Comparison of ENCODE assay signal across 8 mouse cellular contexts in the genomic region with DNA sequence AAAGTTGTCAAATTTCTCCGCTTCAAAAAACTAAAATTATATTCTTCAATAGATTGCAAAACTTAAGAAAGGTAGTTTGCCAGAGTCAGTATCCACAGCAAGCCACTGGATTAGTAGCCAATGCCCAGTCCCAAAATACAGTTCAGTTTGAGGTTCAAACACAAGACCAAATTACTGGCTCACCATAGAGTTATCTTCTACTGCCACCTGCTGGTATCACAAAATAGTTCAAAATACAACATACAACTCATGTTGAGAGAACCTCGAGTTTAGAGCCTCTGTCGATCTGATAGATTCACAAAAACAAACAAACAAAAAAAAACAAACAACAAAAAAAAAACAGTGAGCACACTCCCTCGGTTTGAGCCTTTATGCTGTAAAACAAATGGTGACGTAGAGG. TPM values are rescaled to one million over a fixed set of nuclear protein-coding genes. Genes with fewer than 3 reads are reported as not detected.
DNase-seq lines count a peak whose midpoint lies in the region; ATAC-seq and TF ChIP-seq lines count a peak whose summit lies in the region.

No protein-coding gene starts in this region.

- no peak overlapping the region for H3K4me3 ChIP-seq in hindbrain, embryonic 11.5 days (ENCODE audit: low read depth, low read length)
- no peak overlapping the region for H3K4me3 ChIP-seq in hindbrain, embryonic 12.5 days
- H3K4me3 ChIP-seq in midbrain, postnatal 0 days (ENCODE audit: low read depth, low read length): no peak overlapping the region
- no peak overlapping the region for H3K4me3 ChIP-seq in midbrain, embryonic 10.5 days

- no peak overlapping the region for H3K27ac ChIP-seq in hindbrain, embryonic 11.5 days (ENCODE audit: low read depth, low read length)
- no peak overlapping the region for H3K27ac ChIP-seq in hindbrain, embryonic 12.5 days
- H3K27ac ChIP-seq in midbrain, postnatal 0 days (ENCODE audit: low read depth, low read length): no peak overlapping the region
- H3K27ac ChIP-seq in midbrain, embryonic 10.5 days (replicated peaks): no peak overlapping the region

- H3K27me3 ChIP-seq in hindbrain, embryonic 11.5 days (ENCODE audit: control insufficient read depth, insufficient read depth, low read length): no peaks in the 10 kb centered on the region
- no peaks in the 10 kb centered on the region for H3K27me3 ChIP-seq in hindbrain, embryonic 12.5 days
- H3K27me3 ChIP-seq in midbrain, postnatal 0 days (ENCODE audit: insufficient read depth, low read length): no peaks in the 10 kb centered on the region
- no peaks in the 10 kb centered on the region for H3K27me3 ChIP-seq in midbrain, embryonic 10.5 days (ENCODE audit: low read depth, poor library complexity, severe bottlenecking)

- H3K4me1 ChIP-seq in hindbrain, embryonic 11.5 days (replicated peaks; ENCODE audit: control insufficient read depth, insufficient read depth, low read length): no peaks in the 10 kb centered on the region
- no peaks in the 10 kb centered on the region for H3K4me1 ChIP-seq in hindbrain, embryonic 12.5 days
- no peaks in the 10 kb centered on the region for H3K4me1 ChIP-seq in midbrain, postnatal 0 days (ENCODE audit: insufficient read depth, low read length)
- H3K4me1 ChIP-seq in midbrain, embryonic 10.5 days: no peaks in the 10 kb centered on the region

- no peaks in the 10 kb centered on the region for H3K36me3 ChIP-seq in hindbrain, embryonic 11.5 days (ENCODE audit: control insufficient read depth, insufficient read depth, low read length)
- no peaks in the 10 kb centered on the region for H3K36me3 ChIP-seq in hindbrain, embryonic 12.5 days
- H3K36me3 ChIP-seq in midbrain, postnatal 0 days (ENCODE audit: insufficient read depth, low read length): no peaks in the 10 kb centered on the region
- no peaks in the 10 kb centered on the region for H3K36me3 ChIP-seq in midbrain, embryonic 10.5 days

- peak; percentile 75 for TF ChIP-seq CTCF in midbrain, postnatal 0 days (IDR thresholded peaks at IDR 0.05)
- TF ChIP-seq CTCF in brain, embryonic 14.5 days (IDR thresholded peaks at IDR 0.05; ENCODE audit: borderline replicate concordance, extremely low read depth, insufficient read depth, insufficient read length): peak; percentile 13; the same call in 1 of the 2 replicates

- no peak overlapping the region for H3K9ac ChIP-seq in hindbrain, embryonic 11.5 days (ENCODE audit: low read depth, low read length)
- H3K9ac ChIP-seq in hindbrain, embryonic 12.5 days: no peak overlapping the region
- H3K9ac ChIP-seq in midbrain, postnatal 0 days (replicated peaks; ENCODE audit: low read length, poor library complexity, severe bottlenecking): no peak overlapping the region

- no peaks in the 10 kb centered on the region for H3K9me3 ChIP-seq in hindbrain, embryonic 11.5 days (ENCODE audit: control insufficient read depth, low read length)
- no peaks in the 10 kb centered on the region for H3K9me3 ChIP-seq in hindbrain, embryonic 12.5 days (replicated peaks)
- no peaks in the 10 kb centered on the region for H3K9me3 ChIP-seq in midbrain, postnatal 0 days (ENCODE audit: low read length)
- no peaks in the 10 kb centered on the region for H3K9me3 ChIP-seq in midbrain, embryonic 10.5 days (replicated peaks)

- ATAC-seq in hindbrain, embryonic 11.5 days (ENCODE audit: low FRiP score): no peak
- no peak for ATAC-seq in hindbrain, embryonic 12.5 days (ENCODE audit: low FRiP score)
- no peak for ATAC-seq in midbrain, postnatal 0 days (ENCODE audit: low FRiP score)
- no peak for ATAC-seq in megakaryocyte-erythroid progenitor cell, adult 5-6 weeks (replicated peaks; ENCODE audit: low FRiP score, low TSS enrichment, poor library complexity, severe bottlenecking)

- WGBS in hindbrain, embryonic 11.5 days: 68% methylated on average over 5 of the region's 5 CpGs
- WGBS in hindbrain, embryonic 12.5 days: 62% methylated on average over 5 of the region's 5 CpGs
- WGBS in midbrain, postnatal 0 days: 58% methylated on average over 5 of the region's 5 CpGs
- 62% methylated on average over 5 of the region's 5 CpGs for WGBS in midbrain, embryonic 10.5 days

- DNase-seq in hindbrain, embryonic 11.5 days (ENCODE audit: low spot score): peak; percentile 58
- peak; percentile 70 for DNase-seq in midbrain, postnatal 0 days (ENCODE audit: low spot score)
- DNase-seq in midbrain, embryonic 10.5 days (ENCODE audit: low spot score): no peak
- peak; percentile 64 for DNase-seq in brain, embryonic 14.5 days (ENCODE audit: low read depth)
- DNase-seq in retina, postnatal 1 day: peak; percentile 55
- DNase-seq in right cerebral cortex, postnatal 14 days: no peak

- no peak for TF ChIP-seq POLR2A in brain, embryonic 14.5 days (IDR thresholded peaks at IDR 0.05; ENCODE audit: borderline replicate concordance, extremely low read depth, insufficient read depth, insufficient read length, poor library complexity, severe bottlenecking)

- no peak overlapping the region for H3K4me2 ChIP-seq in hindbrain, embryonic 11.5 days (replicated peaks; ENCODE audit: low read depth, low read length)
- H3K4me2 ChIP-seq in hindbrain, embryonic 12.5 days (replicated peaks): no peak overlapping the region
- H3K4me2 ChIP-seq in midbrain, postnatal 0 days (ENCODE audit: low read depth, low read length, poor library complexity, severe bottlenecking): no peak overlapping the region

RNA-seq across cellular contexts. Expression of a gene that starts 42.4 kb away (rescaled TPM):
- 17.0 and 18.2 TPM in 2 replicates for polyA plus RNA-seq in hindbrain, embryonic 11.5 days (2014; fragmentation: Nextera tagmentation; extraction: Ambion mirVana)
- polyA plus RNA-seq in hindbrain, embryonic 12.5 days (2016; fragmentation: Nextera tagmentation; extraction: Ambion mirVana): 17.6 and 17.9 TPM in 2 replicates
- 32.3 and 39.5 TPM in 2 replicates for total RNA-seq in midbrain, postnatal 0 days (2014; rRNA removed)
- polyA plus RNA-seq in midbrain, postnatal 0 days (2015; fragmentation: Nextera tagmentation; extraction: Ambion mirVana): 44.0 and 45.4 TPM in 2 replicates
- 9.8 and 12.2 TPM in 2 replicates for polyA plus RNA-seq in midbrain, embryonic 10.5 days (2016; fragmentation: Nextera tagmentation; extraction: Ambion mirVana)
- polyA plus RNA-seq in brain, embryonic 14.5 days (2012; rRNA removed): 11.7 and 15.8 TPM in 2 replicates
- 1.4 and 1.7 TPM in 2 replicates for total RNA-seq in megakaryocyte-erythroid progenitor cell, adult 5-6 weeks (2014; fragmentation: Nextera tagmentation)
- 6.2 and 10.0 TPM in 2 replicates for total RNA-seq in megakaryocyte-erythroid progenitor cell, adult 5-6 weeks (2017)

Comparison
In these comparisons a context has a peak if more than half of its experiments do, and no peak if none do; other contexts are left out.
1. DNase-seq: peak in hindbrain, embryonic 11.5 days (single experiment), midbrain, postnatal 0 days (single experiment), brain, embryonic 14.5 days (single experiment) and retina, postnatal 1 day (single experiment); none in midbrain, embryonic 10.5 days (single experiment) and right cerebral cortex, postnatal 14 days (single experiment).